Mouse (Mus musculus): ENCODE results near the gene Slc16a11. TPM values are rescaled to one million over a fixed set of nuclear protein-coding genes. Genes with fewer than 3 reads are reported as not detected.

Slc16a11 gene
- total RNA-seq, 2 experiments from 2014 or later, result 16.8 to 26.8 TPM

- no peak for DNase-seq
- intact Hi-C loops (cut with DNase I), result no loop called here
These were observed 9.3 kb downstream of the Slc16a11 start for GRCm38 (mm10) chr11:70221603-70222500.

- intact Hi-C loops (cut with DNase I), result no loop called here
- no peak for DNase-seq
These were observed 11.2 kb downstream of the Slc16a11 start for GRCm38 (mm10) chr11:70223724-70224123.

- DNase-seq, result no peak
- intact Hi-C loops (cut with DNase I), result no loop called here
These were observed 13.4 kb downstream of the Slc16a11 start for GRCm38 (mm10) chr11:70225798-70226601.

- DNase-seq, result no peak
- intact Hi-C loops (cut with DNase I), result no loop called here
These were observed 14.0 kb downstream of the Slc16a11 start for GRCm38 (mm10) chr11:70226602-70226890.

- no peak for DNase-seq
- intact Hi-C loops (cut with DNase I), result no loop called here
These were observed 14.6 kb downstream of the Slc16a11 start for GRCm38 (mm10) chr11:70227126-70227525.

- intact Hi-C loops (cut with DNase I), result no loop called here
These were observed 15.2 kb downstream of the Slc16a11 start for GRCm38 (mm10) chr11:70227661-70228245.

GRCm38 (mm10) chr11:70228828-70229227, 16.3 kb downstream of the Slc16a11 start:
- intact Hi-C loops (cut with DNase I), result no loop called here
- DNase-seq, result peak; percentile 86

More at GRCm38 (mm10) chr11:70227661-70228245, 15.2 kb downstream of the Slc16a11 start:
- DNase-seq, result no peak

GRCm38 (mm10) chr11:70229260-70230010, 16.9 kb downstream of the Slc16a11 start, which contains the start of gene Bcl6b:
TSS of gene Bcl6b (minus strand) at chr11:70229798.
- intact Hi-C loops (cut with DNase I), result loop anchor here (10.0 kb wide), 1 partner anchor 105 kb away; no protein-coding TSS in a partner anchor
- no peak for DNase-seq

GRCm38 (mm10) chr11:70230239-70230727, 17.7 kb downstream of the Slc16a11 start:
- DNase-seq, result peak; percentile 87
- intact Hi-C loops (cut with DNase I), result loop anchor here (10.0 kb wide), 1 partner anchor 105 kb away; no protein-coding TSS in a partner anchor

- DNase-seq, result peak; percentile 83
- intact Hi-C loops (cut with DNase I), result loop anchor here (10.0 kb wide), 1 partner anchor 102 kb away; no protein-coding TSS in a partner anchor
These were observed 20.0 kb downstream of the Slc16a11 start for GRCm38 (mm10) chr11:70232546-70232945.

- DNase-seq, result no peak
- intact Hi-C loops (cut with DNase I), result loop anchor here (10.0 kb wide), 1 partner anchor 102 kb away; no protein-coding TSS in a partner anchor
These were observed 20.5 kb downstream of the Slc16a11 start for GRCm38 (mm10) chr11:70233016-70233415.

GRCm38 (mm10) chr11:70234037-70234436, 21.5 kb downstream of the Slc16a11 start:
- DNase-seq, result no peak
- intact Hi-C loops (cut with DNase I), result loop anchor here (10.0 kb wide), 1 partner anchor 101 kb away; no protein-coding TSS in a partner anchor

GRCm38 (mm10) chr11:70234497-70234896, 21.9 kb downstream of the Slc16a11 start:
- intact Hi-C loops (cut with DNase I), result loop anchor here (10.0 kb wide), 1 partner anchor 100 kb away; no protein-coding TSS in a partner anchor

GRCm38 (mm10) chr11:70235254-70235900, 22.8 kb downstream of the Slc16a11 start:
- DNase-seq, result no peak
- intact Hi-C loops (cut with DNase I), result loop anchor here (10.0 kb wide), 1 partner anchor 99 kb away; no protein-coding TSS in a partner anchor

More at GRCm38 (mm10) chr11:70234497-70234896, 21.9 kb downstream of the Slc16a11 start:
- no peak for DNase-seq

- intact Hi-C loops (cut with DNase I), result loop anchor here (10.0 kb wide), 1 partner anchor 98 kb away; no protein-coding TSS in a partner anchor
These were observed 24.2 kb downstream of the Slc16a11 start for GRCm38 (mm10) chr11:70236717-70237116.

GRCm38 (mm10) chr11:70237457-70238167, 25.1 kb downstream of the Slc16a11 start, which contains the start of gene 0610010K14Rik:
TSS of gene 0610010K14Rik (minus strand) at chr11:70237914.
- DNase-seq, result peak; percentile 98
- intact Hi-C loops (cut with DNase I), result loop anchor here (10.0 kb wide), 1 partner anchor 97 kb away; no protein-coding TSS in a partner anchor

More at GRCm38 (mm10) chr11:70236717-70237116, 24.2 kb downstream of the Slc16a11 start:
- DNase-seq, result no peak

- intact Hi-C loops (cut with DNase I), result loop anchor here (10.0 kb wide), 1 partner anchor 96 kb away; no protein-coding TSS in a partner anchor
- no peak for DNase-seq
These were observed 26.3 kb downstream of the Slc16a11 start for GRCm38 (mm10) chr11:70238591-70239440.

Measured in left cerebral cortex, postnatal 4 days (tissue).